Mouse (Mus musculus) frontal cortex, adult (tissue): Measurements from ENCODE around the gene Fer1l4.
A peak's percentile ranks its signal among the peaks of the same experiment; 100 is the strongest.

ENCODE experiments used
- ATAC-seq: cut with Nextera tagmentation; 2 replicates; pipeline ENCODE4 v1.9.2; 2017; ENCODE audit warnings: mild to moderate bottlenecking, moderate library complexity, mixed read lengths; ENCODE audit not compliant: low TSS enrichment

Fer1l4 gene

GRCm38 (mm10) chr2:156007888-156008532 is 44.7 kb downstream of the Fer1l4 start, which contains the start of the genes 6430550D23Rik and Ergic3:
Gene 6430550D23Rik, minus strand, starts transcription at chr2:156007977.
Gene Ergic3, plus strand, starts transcription at chr2:156008045.
- ATAC-seq: peak; percentile 99

GRCm38 (mm10) chr2:156005393-156005792 is 47.4 kb downstream of the Fer1l4 start:
- no peak for ATAC-seq

GRCm38 (mm10) chr2:155991863-155992321 is 60.9 kb downstream of the Fer1l4 start:
- peak; percentile 34; the same call in 1 of the 2 replicates for ATAC-seq

GRCm38 (mm10) chr2:155991151-155991550 is 61.6 kb downstream of the Fer1l4 start:
- no peak for ATAC-seq

- ATAC-seq: no peak
Observed at GRCm38 (mm10) chr2:155989085-155989484, 63.7 kb downstream of the Fer1l4 start.

GRCm38 (mm10) chr2:155987131-155987530 is 65.6 kb downstream of the Fer1l4 start:
- no peak for ATAC-seq

- no peak for ATAC-seq
Observed at GRCm38 (mm10) chr2:155985776-155986175, 67.0 kb downstream of the Fer1l4 start.

GRCm38 (mm10) chr2:155979328-155979991 is 73.3 kb downstream of the Fer1l4 start:
- ATAC-seq: no peak

- peak; percentile 57; the same call in 1 of the 2 replicates for ATAC-seq
Observed at GRCm38 (mm10) chr2:155974087-155974731, 78.5 kb downstream of the Fer1l4 start.

- no peak for ATAC-seq
Observed at GRCm38 (mm10) chr2:155973348-155973747, 79.4 kb downstream of the Fer1l4 start.
